Mouse (Mus musculus) lung, postnatal 0 days (tissue): ENCODE data around the gene Neu2. TPM values are rescaled to one million over a fixed set of nuclear protein-coding genes. Genes with fewer than 3 reads are reported as not detected.

ENCODE experiments used
- ATAC-seq: fragments of 200-750 bp; cut with Nextera tagmentation; 2 replicates; pipeline ENCODE4 v1.8.0; 2017; ENCODE audit warnings: moderate library complexity
- DNase-seq: peaks from one replicate; pipeline ENCODE4 v3.0.0-alpha.2; 2016; ENCODE audit warnings: low spot score
- H3K27ac ChIP-seq: fragments of 300-500 bp; sonication (generic); 2 replicates; pipeline ENCODE4 v1.5.1; 2014; ENCODE audit warnings: antibody characterized with exemption, mild to moderate bottlenecking, low read length, mixed read lengths
- H3K27me3 ChIP-seq: fragments of 300-500 bp; sonication (generic); replicated peaks from 2 replicates; pipeline ENCODE4 v1.6.1; 2014; ENCODE audit warnings: low read length, mixed read lengths; ENCODE audit not compliant: insufficient read depth
- H3K36me3 ChIP-seq: fragments of 300-500 bp; sonication (generic); 2 replicates; pipeline ENCODE4 v1.6.1; 2014; ENCODE audit warnings: low read length, mixed read lengths; ENCODE audit not compliant: insufficient read depth
- H3K4me1 ChIP-seq: fragments of 300-500 bp; sonication (generic); 2 replicates; pipeline ENCODE4 v1.6.1; 2014; ENCODE audit warnings: antibody characterized with exemption, low read depth, low read length, mixed read lengths; ENCODE audit not compliant: insufficient read depth
- H3K4me2 ChIP-seq: fragments of 300-500 bp; sonication (generic); replicated peaks from 2 replicates; pipeline ENCODE4 v1.6.1; 2014; ENCODE audit warnings: low read depth, mild to moderate bottlenecking, low read length, moderate library complexity, mixed read lengths
- H3K4me3 ChIP-seq: fragments of 300-500 bp; sonication (generic); 2 replicates; pipeline ENCODE4 v1.5.1; 2014; ENCODE audit warnings: low read depth, low read length
- H3K9ac ChIP-seq: fragments of 300-500 bp; sonication (generic); replicated peaks from 2 replicates; pipeline ENCODE4 v1.6.1; 2014; ENCODE audit warnings: low read depth, mild to moderate bottlenecking
- H3K9me3 ChIP-seq: fragments of 300-500 bp; sonication (generic); 2 replicates; pipeline ENCODE4 v1.6.1; 2016; ENCODE audit warnings: low read length, mixed read lengths
- CTCF ChIP-seq: IDR thresholded peaks from 2 replicates; pipeline ENCODE4 v1.5.1; 2016; ENCODE audit warnings: antibody characterized with exemption, mild to moderate bottlenecking
- EP300 ChIP-seq: IDR thresholded peaks from 2 replicates; pipeline ENCODE4 v1.6.1; 2016; ENCODE audit warnings: antibody characterized with exemption, mild to moderate bottlenecking, control low read depth
- WGBS: fragments of 180-500 bp; shearing (Covaris S2); extraction: QIAGEN DNeasy Blood & Tissue Kit; methylation state at CpG from one replicate; pipeline ENCODE4 v1.1.7; 2014; 5-methylcytosine and 5-hydroxymethylcytosine counted together
- polyA plus RNA-seq: library from polyadenylated mRNA; unstranded; fragments of >200 nt; fragmentation: Nextera tagmentation; extraction: Ambion mirVana; gene quantifications from 2 replicates; pipeline ENCODE4 v1.2.1, GENCODE M21; 2015

Gene Neu2
- polyA plus RNA-seq, 1 experiment from 2014 or later = 2.9 TPM

DNA sequence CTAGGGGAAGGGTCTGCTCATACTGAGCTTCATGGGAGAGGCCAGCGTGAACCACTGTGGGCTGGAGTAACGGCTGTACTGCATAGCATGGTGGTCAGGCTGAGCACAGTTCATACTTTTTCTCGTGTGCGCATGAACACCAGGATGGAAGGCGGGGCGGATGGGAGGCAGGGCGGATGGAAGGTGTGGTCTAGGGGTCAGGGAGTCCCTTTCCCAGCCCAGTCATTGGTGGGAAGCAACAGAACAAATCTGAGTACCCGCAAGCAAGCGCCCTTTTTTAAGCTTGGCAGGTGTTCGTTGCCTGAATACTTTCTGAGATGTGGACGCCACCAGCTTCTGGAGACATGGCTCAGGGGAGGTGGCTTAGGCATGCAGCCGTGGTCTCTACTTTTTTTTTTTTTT, 127.0 kb downstream of the Neu2 start:
- no peak for ATAC-seq
- Histone ChIP-seq H3K27me3 (no peaks in the 10 kb centered on the region), H3K36me3 (no peaks in the 10 kb centered on the region), H3K4me2 (no peak overlapping the region), H3K9me3 (no peaks in the 10 kb centered on the region), H3K4me1 (peaks cover 4% of the 10 kb centered on the region; the same call in 1 of the 2 replicates), H3K9ac (no peak overlapping the region), H3K4me3 (no peak overlapping the region), H3K27ac (no peak overlapping the region)
- DNase-seq = no peak
- TF ChIP-seq EP300 = no peak
- TF ChIP-seq CTCF = no peak
- WGBS = 87% methylated on average over 12 of the region's 12 CpGs

DNA sequence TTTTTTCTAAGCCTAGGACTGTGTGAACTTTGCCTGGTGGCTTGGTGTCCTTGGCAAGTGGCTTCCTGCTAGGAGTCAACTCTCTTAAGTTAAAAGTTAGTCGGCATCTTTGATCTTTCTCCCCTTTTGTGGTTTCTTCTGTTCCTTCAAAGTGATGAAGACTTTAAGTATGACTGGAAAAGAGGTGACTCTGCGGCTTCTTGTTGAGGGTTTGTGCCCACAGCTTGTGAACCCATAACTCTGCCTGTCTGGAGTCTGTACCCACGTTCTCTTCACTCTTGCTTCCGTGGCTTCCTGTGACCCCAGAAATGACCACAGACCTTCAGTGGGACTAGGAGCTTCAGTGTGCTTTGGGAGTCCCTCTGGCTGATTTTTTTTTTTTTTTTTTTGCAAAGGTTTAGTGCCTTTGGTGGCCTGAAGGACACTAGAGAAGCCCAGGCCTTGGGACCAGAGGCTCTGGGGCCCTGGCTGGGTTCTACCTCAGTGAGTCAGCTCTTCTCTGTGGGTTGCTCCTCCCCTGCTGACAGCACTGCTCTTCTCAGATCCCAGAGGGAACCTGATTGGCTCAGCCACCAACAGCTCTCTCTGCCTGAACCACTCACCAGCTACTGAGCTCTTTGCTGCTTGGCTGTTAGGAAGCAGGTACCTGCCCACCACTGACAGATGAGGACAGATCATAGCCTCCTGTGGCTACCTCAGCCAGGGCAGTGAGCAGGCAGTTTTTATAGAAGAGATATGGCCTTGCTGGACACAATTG, 127.6 kb downstream of the Neu2 start:
- H3K4me1 ChIP-seq = peaks cover 4% of the 10 kb centered on the region; the same call in 1 of the 2 replicates
- no peak overlapping the region for H3K4me3 ChIP-seq
- no peak overlapping the region for H3K27ac ChIP-seq
- no peak overlapping the region for H3K9ac ChIP-seq
- WGBS = 78% methylated on average over 4 of the region's 4 CpGs
- ATAC-seq = peak; percentile 68
- no peak for TF ChIP-seq EP300
- TF ChIP-seq CTCF = no peak
- H3K4me2 ChIP-seq = no peak overlapping the region
- DNase-seq = peak; percentile 59
- H3K36me3 ChIP-seq = no peaks in the 10 kb centered on the region
- no peaks in the 10 kb centered on the region for H3K27me3 ChIP-seq
- H3K9me3 ChIP-seq = no peaks in the 10 kb centered on the region

DNA sequence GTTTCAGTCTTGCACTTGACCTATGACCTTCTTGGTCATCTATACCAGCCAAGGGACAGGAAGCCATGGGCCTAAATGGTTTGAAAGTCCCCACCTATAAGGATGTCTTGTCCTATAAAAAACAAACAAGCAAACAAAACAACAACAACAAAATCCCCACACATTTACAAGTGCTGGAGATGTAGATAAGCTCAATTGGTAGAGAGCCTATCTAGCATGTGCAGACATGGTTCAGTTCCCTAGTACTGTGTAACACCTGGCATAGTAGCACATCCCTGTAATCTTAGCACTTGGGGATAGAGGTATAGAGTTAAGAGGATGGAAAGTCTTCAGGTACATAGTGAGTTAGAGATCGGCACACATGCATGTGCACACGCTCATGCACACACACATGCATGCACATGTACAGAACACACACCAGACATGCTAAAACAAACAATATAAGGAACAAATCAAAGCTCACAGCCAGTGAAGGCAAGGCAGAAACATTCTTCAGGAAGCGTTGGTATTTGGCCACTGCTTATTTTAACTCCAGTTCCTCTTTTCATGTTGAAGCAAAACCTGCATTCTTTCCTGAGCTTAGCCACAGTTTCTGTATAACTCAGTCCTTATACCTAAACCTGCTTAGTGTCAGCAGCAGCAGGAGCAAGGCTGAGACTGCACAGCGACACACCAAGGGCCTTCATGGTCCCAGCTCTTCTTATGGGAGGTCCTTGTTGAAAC, 128.3 kb downstream of the Neu2 start:
- no peaks in the 10 kb centered on the region for H3K9me3 ChIP-seq
- H3K27me3 ChIP-seq = no peaks in the 10 kb centered on the region
- no peak for ATAC-seq
- H3K9ac ChIP-seq = no peak overlapping the region
- no peak overlapping the region for H3K4me3 ChIP-seq
- no peak for DNase-seq
- peaks cover 4% of the 10 kb centered on the region; the same call in 1 of the 2 replicates for H3K4me1 ChIP-seq
- H3K27ac ChIP-seq = no peak overlapping the region
- no peaks in the 10 kb centered on the region for H3K36me3 ChIP-seq
- WGBS = 80% methylated on average over 4 of the region's 4 CpGs
- no peak for TF ChIP-seq CTCF
- no peak for TF ChIP-seq EP300
- H3K4me2 ChIP-seq = no peak overlapping the region

DNA sequence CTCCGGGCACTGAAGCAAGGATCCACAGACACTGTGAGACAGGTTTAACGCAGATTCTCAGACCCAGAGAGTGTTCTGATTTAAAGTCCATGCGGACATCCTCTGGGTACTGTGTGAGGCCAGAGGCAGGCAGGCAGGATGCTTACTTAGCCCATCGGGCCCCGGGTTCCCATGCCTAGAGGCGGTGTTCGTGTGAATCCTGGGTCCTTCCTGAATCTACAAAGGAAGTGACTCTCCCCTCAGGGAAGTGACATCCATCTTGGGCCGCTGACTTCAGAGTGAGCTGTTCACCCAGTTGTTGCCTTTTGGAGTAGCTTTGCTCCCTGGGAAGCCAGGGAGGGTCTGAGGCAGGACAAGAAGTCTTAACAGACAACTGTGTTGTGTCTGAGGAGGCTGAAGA, 130.0 kb downstream of the Neu2 start:
- peak overlapping the region; percentile 92 for H3K27ac ChIP-seq
- 58% methylated on average over 8 of the region's 8 CpGs for WGBS
- ATAC-seq (peak; percentile 56), DNase-seq (peak; percentile 38)
- no peaks in the 10 kb centered on the region for H3K27me3 ChIP-seq
- peaks cover 4% of the 10 kb centered on the region; the same call in 1 of the 2 replicates for H3K4me1 ChIP-seq
- H3K9ac ChIP-seq = 0 out of 2 replicates have a peak overlapping the region, but pooled peaks have one; percentile 19
- H3K4me3 ChIP-seq = no peak overlapping the region
- no peaks in the 10 kb centered on the region for H3K36me3 ChIP-seq
- H3K9me3 ChIP-seq = no peaks in the 10 kb centered on the region
- TF ChIP-seq CTCF (no peak), EP300 (0 out of 2 replicates have a peak, but pooled peaks have one; percentile 33)
- H3K4me2 ChIP-seq = no peak overlapping the region

DNA sequence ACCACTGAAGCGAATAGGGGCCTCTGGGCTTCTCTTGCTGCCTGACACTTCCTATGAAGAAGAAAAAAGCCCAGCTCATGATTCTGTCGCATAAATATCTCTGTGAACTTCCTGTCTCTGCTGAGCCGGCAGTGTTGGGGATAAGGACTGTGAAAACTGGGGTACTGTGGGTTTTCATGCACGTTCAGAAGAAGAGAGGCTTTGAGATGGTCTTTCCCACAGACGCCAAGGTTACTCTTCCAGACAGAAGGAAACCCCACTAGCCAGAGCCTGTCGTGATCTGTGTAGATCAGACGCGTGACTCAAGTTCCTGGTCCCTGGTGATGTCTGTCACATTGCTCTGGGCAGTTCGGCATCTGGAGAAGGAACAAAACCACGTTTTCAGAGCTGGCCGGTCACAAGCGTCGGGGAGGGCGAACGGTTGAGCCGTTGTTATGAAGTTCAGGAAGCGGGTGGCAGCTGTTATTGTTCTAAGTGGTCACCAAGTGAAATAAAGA, 130.5 kb downstream of the Neu2 start:
- DNase-seq = peak; percentile 78
- no peaks in the 10 kb centered on the region for H3K36me3 ChIP-seq
- H3K27ac ChIP-seq = peak overlapping the region; percentile 92
- peaks cover 4% of the 10 kb centered on the region; the same call in 1 of the 2 replicates for H3K4me1 ChIP-seq
- H3K4me3 ChIP-seq = no peak overlapping the region
- H3K4me2 ChIP-seq = no peak overlapping the region
- peak; percentile 86 for ATAC-seq
- 0 out of 2 replicates have a peak overlapping the region, but pooled peaks have one; percentile 19 for H3K9ac ChIP-seq
- WGBS = 36% methylated on average over 17 of the region's 17 CpGs
- peak; percentile 87 for TF ChIP-seq EP300
- TF ChIP-seq CTCF = no peak
- H3K9me3 ChIP-seq = no peaks in the 10 kb centered on the region
- H3K27me3 ChIP-seq = no peaks in the 10 kb centered on the region

DNA sequence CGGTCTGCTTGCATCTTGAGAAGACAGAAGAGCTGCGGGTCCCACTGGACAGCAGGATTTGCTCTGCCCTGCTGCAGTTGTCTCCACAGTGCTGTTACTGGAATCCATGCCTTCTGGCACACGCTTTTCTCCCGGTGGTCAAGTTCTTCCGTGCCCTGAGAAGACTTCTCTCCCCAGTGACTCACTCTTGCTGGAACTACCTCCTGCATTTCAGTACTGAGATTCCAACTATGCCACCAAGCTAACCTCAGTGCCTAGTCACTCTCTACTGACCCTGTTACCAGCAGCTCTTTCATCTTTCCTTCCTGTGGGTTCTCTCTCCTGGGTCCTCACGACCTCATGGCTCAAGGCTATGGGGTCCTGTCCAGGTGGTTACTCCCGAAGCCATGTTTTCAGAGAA, 133.3 kb downstream of the Neu2 start:
- Histone ChIP-seq H3K4me1 (peaks cover 4% of the 10 kb centered on the region; the same call in 1 of the 2 replicates), H3K9me3 (no peaks in the 10 kb centered on the region), H3K4me3 (no peak overlapping the region), H3K4me2 (no peak overlapping the region), H3K27ac (no peak overlapping the region), H3K36me3 (no peaks in the 10 kb centered on the region), H3K9ac (no peak overlapping the region), H3K27me3 (no peaks in the 10 kb centered on the region)
- no peak for TF ChIP-seq CTCF
- no peak for TF ChIP-seq EP300
- ATAC-seq = no peak
- 81% methylated on average over 7 of the region's 7 CpGs for WGBS
- DNase-seq = no peak
